Comparison of ENCODE assay signal across 21 mouse cellular contexts in the genomic region with DNA sequence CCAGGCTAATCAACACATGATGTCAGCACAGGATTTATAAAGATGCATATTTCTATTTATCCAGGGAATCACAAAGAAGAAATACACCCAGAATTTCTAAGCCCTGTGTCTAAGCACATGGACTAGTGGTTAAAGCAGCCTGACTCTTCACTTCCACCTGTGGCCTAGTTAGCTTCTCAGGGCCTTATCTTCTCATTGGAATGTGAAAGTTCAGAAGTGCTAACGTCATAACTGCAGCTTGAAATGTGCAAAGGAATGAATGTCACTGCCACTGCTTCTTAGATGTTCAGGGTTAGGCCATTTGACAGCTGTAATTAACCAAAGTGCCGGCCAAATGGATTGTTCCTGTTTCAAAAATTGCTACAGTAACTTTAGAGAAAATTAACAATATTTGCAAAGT. TPM values are rescaled to one million over a fixed set of nuclear protein-coding genes. Genes with fewer than 3 reads are reported as not detected.
DNase-seq lines count a peak whose midpoint lies in the region; ATAC-seq and TF ChIP-seq lines count a peak whose summit lies in the region.
"Had no signal": no experiment of that assay in that cellular context is flagged by ENCODE, and none has a peak within 500 bp of the region (broad histone marks: within the 10 kb centered on the region; RNA-seq: fewer than 3 reads in every experiment).

No protein-coding gene starts in this region.

- TF ChIP-seq CTCF in heart, postnatal 0 days (IDR thresholded peaks at IDR 0.05; ENCODE audit: low read depth) = no peak
- TF ChIP-seq CTCF in thymus, adult 2 months (IDR thresholded peaks at IDR 0.05; ENCODE audit: borderline replicate concordance, control insufficient read depth, extremely low read depth, insufficient read depth, low read length, poor library complexity) = no peak

- WGBS in heart, postnatal 0 days = 24% methylated on average over 2 of the region's 2 CpGs
- WGBS in thymus, adult 2 months = 78% methylated on average over 2 of the region's 2 CpGs

- no peak overlapping the region for H3K9ac ChIP-seq in heart, postnatal 0 days (replicated peaks; ENCODE audit: low read depth, low read length)
- H3K9ac ChIP-seq: embryonic facial prominence, embryonic 12.5 days; forebrain, embryonic 13.5 days; forebrain, embryonic 15.5 days had no signal

- no peak overlapping the region for H3K4me3 ChIP-seq in heart, postnatal 0 days (ENCODE audit: low read depth, low read length)
- no peak overlapping the region for H3K4me3 ChIP-seq in thymus, adult 2 months (ENCODE audit: control insufficient read depth, insufficient read depth, low read length)
- H3K4me3 ChIP-seq: embryonic facial prominence, embryonic 10.5 days; embryonic facial prominence, embryonic 12.5 days; forebrain, embryonic 13.5 days; forebrain, embryonic 15.5 days had no signal

- peak; percentile 67 for DNase-seq in heart, postnatal 0 days (ENCODE audit: low spot score)
- DNase-seq in heart, postnatal 10 days = no peak
- peak; percentile 32 for DNase-seq in lung, postnatal 25 days (ENCODE audit: low spot score)
- DNase-seq in lung, postnatal 4 days = no peak
- peak; percentile 33 for DNase-seq in thymus, postnatal 0 days (ENCODE audit: low spot score)
- no peak for DNase-seq in thymus, adult 2 months
- no peak for DNase-seq in spleen, postnatal 4 days (ENCODE audit: low spot score in 2 of 2)
- DNase-seq: adrenal gland, adult 8-10 months; adrenal gland, postnatal 14 days; adrenal gland, postnatal 36 days; cerebellum, adult 11-12 months; cerebellum, adult 2 months; cerebellum, adult 9-10 months; cerebellum, postnatal 10 days; cerebellum, postnatal 25 days had no signal

- H3K27me3 ChIP-seq in heart, postnatal 0 days (ENCODE audit: control insufficient read depth, insufficient read depth, low read length) = no peaks in the 10 kb centered on the region
- peaks cover 12% of the 10 kb centered on the region; the same call in 1 of the 2 replicates for H3K27me3 ChIP-seq in thymus, adult 2 months (ENCODE audit: control insufficient read depth, insufficient read depth, low read length)
- H3K27me3 ChIP-seq: embryonic facial prominence, embryonic 12.5 days; forebrain, embryonic 15.5 days; Patski had no signal

- H3K27ac ChIP-seq in heart, postnatal 0 days (ENCODE audit: low read depth) = peak overlapping the region; percentile 69
- H3K27ac ChIP-seq in thymus, adult 2 months (ENCODE audit: control insufficient read depth, insufficient read depth, low read length) = no peak overlapping the region
- H3K27ac ChIP-seq: embryonic facial prominence, embryonic 10.5 days; embryonic facial prominence, embryonic 12.5 days; forebrain, embryonic 13.5 days; forebrain, embryonic 15.5 days had no signal

- peaks cover 9% of the 10 kb centered on the region; the same call in 1 of the 2 replicates for H3K4me1 ChIP-seq in heart, postnatal 0 days (ENCODE audit: control insufficient read depth, insufficient read depth)
- H3K4me1 ChIP-seq in thymus, adult 2 months (replicated peaks; ENCODE audit: control insufficient read depth, insufficient read depth, low read length) = peaks cover 6% of the 10 kb centered on the region; the same call in 1 of the 2 replicates
- H3K4me1 ChIP-seq: embryonic facial prominence, embryonic 12.5 days had no signal

- no peak overlapping the region for H3K4me2 ChIP-seq in heart, postnatal 0 days (ENCODE audit: low read depth, low read length)
- H3K4me2 ChIP-seq: embryonic facial prominence, embryonic 12.5 days; forebrain, embryonic 13.5 days; forebrain, embryonic 15.5 days had no signal

- no peak for TF ChIP-seq POLR2A in thymus, adult 2 months (IDR thresholded peaks at IDR 0.05; ENCODE audit: control insufficient read depth, extremely low read depth, insufficient read depth, low read length, poor library complexity)

- intact Hi-C loops in heart, postnatal 10 days (cut with DNase I) = no loop called here

- H3K9me3 ChIP-seq in heart, postnatal 0 days (replicated peaks; ENCODE audit: control insufficient read depth, low read length) = no peaks in the 10 kb centered on the region
- H3K9me3 ChIP-seq: embryonic facial prominence, embryonic 10.5 days; embryonic facial prominence, embryonic 12.5 days; forebrain, embryonic 13.5 days; forebrain, embryonic 15.5 days had no signal

- no peak; the same call in 1 of the 2 replicates for ATAC-seq in heart, postnatal 0 days (ENCODE audit: insufficient read depth, low read depth)
- ATAC-seq: activated CD4-positive, CD25-positive, alpha-beta regulatory T cell, adult 4 months; forebrain, embryonic 13.5 days; forebrain, embryonic 15.5 days; Patski had no signal

- no peaks in the 10 kb centered on the region for H3K36me3 ChIP-seq in heart, postnatal 0 days (replicated peaks; ENCODE audit: control insufficient read depth, insufficient read depth, low read length)
- H3K36me3 ChIP-seq in thymus, adult 2 months (ENCODE audit: control insufficient read depth, insufficient read depth, low read length) = no peaks in the 10 kb centered on the region
- H3K36me3 ChIP-seq: embryonic facial prominence, embryonic 10.5 days; embryonic facial prominence, embryonic 12.5 days; forebrain, embryonic 15.5 days had no signal

- peak; percentile 45; the same call in 1 of the 2 replicates for TF ChIP-seq EP300 in heart, postnatal 0 days (IDR thresholded peaks at IDR 0.05; ENCODE audit: low read depth)

RNA-seq across cellular contexts. Expression of gene Gm12184, which starts 3.8 kb away (rescaled TPM):
- 1.8 and 27.8 TPM in 2 replicates for total RNA-seq in heart, postnatal 0 days (2014; rRNA removed; ENCODE audit: low replicate concordance)
- 1.8 and 2.7 TPM in 2 replicates for polyA plus RNA-seq in heart, postnatal 0 days (2015; fragmentation: Nextera tagmentation; extraction: Ambion mirVana)
- 1 to 10 TPM; 2.9 to 5.0 TPM for total RNA-seq in heart, postnatal 10 days (2021)
- polyA plus RNA-seq in thymus, postnatal 0 days (2015; fragmentation: Nextera tagmentation; extraction: Ambion mirVana) = 7.6 and 8.8 TPM in 2 replicates
- 8.1 and 20.2 TPM in 2 replicates for polyA plus RNA-seq in thymus, adult 2 months (2012; rRNA removed)

RNA-seq across cellular contexts. Expression of gene Trim7, which starts 4.3 kb away (rescaled TPM):
- 1.1 and 5.3 TPM in 2 replicates for total RNA-seq in heart, postnatal 0 days (2014; rRNA removed; ENCODE audit: low replicate concordance)
- polyA plus RNA-seq in heart, postnatal 0 days (2015; fragmentation: Nextera tagmentation; extraction: Ambion mirVana) = 1.3 and 1.9 TPM in 2 replicates
- total RNA-seq in heart, postnatal 10 days (2021) = 10 to 100 TPM; 10.1 to 12.8 TPM
- polyA plus RNA-seq in thymus, postnatal 0 days (2015; fragmentation: Nextera tagmentation; extraction: Ambion mirVana) = 1.1 and 2.1 TPM in 2 replicates
- polyA plus RNA-seq in thymus, adult 2 months (2012; rRNA removed) = 11.6 and 13.0 TPM in 2 replicates

RNA-seq across cellular contexts. Expression of gene Trim41, which starts 13.1 kb away (rescaled TPM):
- total RNA-seq in heart, postnatal 0 days (2014; rRNA removed; ENCODE audit: low replicate concordance) = 22.7 and 39.6 TPM in 2 replicates
- polyA plus RNA-seq in heart, postnatal 0 days (2015; fragmentation: Nextera tagmentation; extraction: Ambion mirVana) = 2.7 and 2.9 TPM in 2 replicates
- total RNA-seq in heart, postnatal 10 days (2021) = 10 to 100 TPM; 27.9 to 30.1 TPM
- 3.5 and 5.5 TPM in 2 replicates for polyA plus RNA-seq in thymus, postnatal 0 days (2015; fragmentation: Nextera tagmentation; extraction: Ambion mirVana)
- 41.7 and 41.9 TPM in 2 replicates for polyA plus RNA-seq in thymus, adult 2 months (2012; rRNA removed)

RNA-seq across cellular contexts. Expression of gene Rack1, which starts 30.1 kb away (rescaled TPM):
- 1,323 and 1,324 TPM in 2 replicates for total RNA-seq in heart, postnatal 0 days (2014; rRNA removed; ENCODE audit: low replicate concordance)
- 292 and 307 TPM in 2 replicates for polyA plus RNA-seq in heart, postnatal 0 days (2015; fragmentation: Nextera tagmentation; extraction: Ambion mirVana)
- total RNA-seq in heart, postnatal 10 days (2021) = 100 to 1,000 TPM; 530 to 563 TPM
- polyA plus RNA-seq in thymus, postnatal 0 days (2015; fragmentation: Nextera tagmentation; extraction: Ambion mirVana) = 988 and 1,015 TPM in 2 replicates
- 3,906 and 3,990 TPM in 2 replicates for polyA plus RNA-seq in thymus, adult 2 months (2012; rRNA removed)

RNA-seq across cellular contexts. Expression of gene Irgm1, which starts 41.2 kb away (rescaled TPM):
- 23.0 and 34.7 TPM in 2 replicates for total RNA-seq in heart, postnatal 0 days (2014; rRNA removed; ENCODE audit: low replicate concordance)
- 13.8 and 15.0 TPM in 2 replicates for polyA plus RNA-seq in heart, postnatal 0 days (2015; fragmentation: Nextera tagmentation; extraction: Ambion mirVana)
- 1 to 10 TPM; 6.5 to 9.5 TPM for total RNA-seq in heart, postnatal 10 days (2021)
- polyA plus RNA-seq in thymus, postnatal 0 days (2015; fragmentation: Nextera tagmentation; extraction: Ambion mirVana) = 57.1 and 61.0 TPM in 2 replicates
- 17.7 and 20.0 TPM in 2 replicates for polyA plus RNA-seq in thymus, adult 2 months (2012; rRNA removed)

Comparison
In these comparisons a context has a peak if more than half of its experiments do, and no peak if none do; other contexts are left out.
1. DNase-seq: peak in heart, postnatal 0 days (single experiment), lung, postnatal 25 days (single experiment) and thymus, postnatal 0 days (single experiment); none in heart, postnatal 10 days (0 of 2), lung, postnatal 4 days (0 of 2), thymus, adult 2 months (single experiment) and spleen, postnatal 4 days (0 of 2).